ENCODE assay signal across 25 mouse cellular contexts in genomic region chr1:135892764-135893163, GRCm38 (mm10). TPM values are rescaled to one million over a fixed set of nuclear protein-coding genes. Genes with fewer than 3 reads are reported as not detected.
DNase-seq lines count a peak whose midpoint lies in the region; ATAC-seq and TF ChIP-seq lines count a peak whose summit lies in the region.
"Had no signal": no experiment of that assay in that cellular context is flagged by ENCODE, and none has a peak within 500 bp of the region (broad histone marks: within the 10 kb centered on the region; RNA-seq: fewer than 3 reads in every experiment).

No protein-coding gene starts in this region.

- WGBS in limb, embryonic 15.5 days, result 67% methylated on average over 6 of the region's 6 CpGs
- 82% methylated on average over 6 of the region's 6 CpGs for WGBS in limb, embryonic 10.5 days
- WGBS in stomach, embryonic 16.5 days, result 71% methylated on average over 6 of the region's 6 CpGs

- TF ChIP-seq EP300 in MEL (IDR thresholded peaks at IDR 0.05; ENCODE audit: low read depth in 1 of 2, low read length in 2 of 2), result no peak

- TF ChIP-seq CTCF in MEL (IDR thresholded peaks at IDR 0.05 in 2 of 3, conservative IDR thresholded peaks at IDR 0.05 in 1 of 3; ENCODE audit: control insufficient read depth in 1 of 3, insufficient read depth in 1 of 3, low read depth in 2 of 3, low read length in 3 of 3, poor library complexity in 1 of 3, severe bottlenecking in 1 of 3), result no peak

- ATAC-seq in limb, embryonic 15.5 days (ENCODE audit: insufficient number of reproducible peaks, low FRiP score, low TSS enrichment, low read depth), result no peak
- ATAC-seq in stomach, embryonic 16.5 days (ENCODE audit: insufficient read depth, low FRiP score), result no peak
- ATAC-seq: activated CD4-positive, CD25-positive, alpha-beta regulatory T cell, adult 4 months; CD4-positive, CD25-positive, alpha-beta regulatory T cell, adult 4 months; forebrain, embryonic 13.5 days; forebrain, embryonic 16.5 days; intestine, postnatal 0 days had no signal

- no peak overlapping the region for H3K4me3 ChIP-seq in limb, embryonic 15.5 days
- no peak overlapping the region for H3K4me3 ChIP-seq in limb, embryonic 10.5 days
- H3K4me3 ChIP-seq in MEL (ENCODE audit: control insufficient read depth in 1 of 2, insufficient read depth in 1 of 2, low read depth in 2 of 2, low read length in 2 of 2), result no peak overlapping the region
- H3K4me3 ChIP-seq in stomach, embryonic 16.5 days (replicated peaks; ENCODE audit: low read length), result no peak overlapping the region
- H3K4me3 ChIP-seq: embryonic facial prominence, embryonic 12.5 days; forebrain, embryonic 10.5 days; forebrain, embryonic 13.5 days; gastrocnemius, adult 2 months; heart, adult 2 months; heart, embryonic 10.5 days; heart, embryonic 13.5 days; hindbrain, embryonic 12.5 days; hindbrain, embryonic 15.5 days had no signal

- H3K4me2 ChIP-seq in limb, embryonic 15.5 days, result no peak overlapping the region
- no peak overlapping the region for H3K4me2 ChIP-seq in stomach, embryonic 16.5 days (ENCODE audit: low read depth, low read length)
- H3K4me2 ChIP-seq: embryonic facial prominence, embryonic 12.5 days; forebrain, embryonic 13.5 days; heart, embryonic 13.5 days; hindbrain, embryonic 12.5 days; hindbrain, embryonic 15.5 days had no signal

- no peaks in the 10 kb centered on the region for H3K79me2 ChIP-seq in MEL (ENCODE audit: control insufficient read depth, insufficient read depth, low read length, poor library complexity)

- H3K9ac ChIP-seq in limb, embryonic 15.5 days, result no peak overlapping the region
- no peak overlapping the region for H3K9ac ChIP-seq in MEL (ENCODE audit: control insufficient read depth, low read depth, low read length, poor library complexity, severe bottlenecking)
- H3K9ac ChIP-seq in stomach, embryonic 16.5 days (ENCODE audit: low read length), result no peak overlapping the region
- H3K9ac ChIP-seq: embryonic facial prominence, embryonic 12.5 days; forebrain, embryonic 13.5 days; heart, embryonic 13.5 days; hindbrain, embryonic 12.5 days; hindbrain, embryonic 15.5 days had no signal

- peak overlapping the region; percentile 60 for H3K27ac ChIP-seq in limb, embryonic 15.5 days
- no peak overlapping the region for H3K27ac ChIP-seq in limb, embryonic 10.5 days
- H3K27ac ChIP-seq in MEL (ENCODE audit: control insufficient read depth, low read depth, low read length), result no peak overlapping the region
- H3K27ac ChIP-seq in stomach, embryonic 16.5 days (ENCODE audit: low read length), result peak overlapping the region; percentile 78; the same call in 1 of the 2 replicates
- H3K27ac ChIP-seq: embryonic facial prominence, embryonic 12.5 days; forebrain, embryonic 10.5 days; forebrain, embryonic 13.5 days; gastrocnemius, adult 2 months; heart, adult 2 months; heart, embryonic 13.5 days; hindbrain, embryonic 12.5 days; hindbrain, embryonic 15.5 days had no signal

- no peak for TF ChIP-seq POLR2A in MEL (IDR thresholded peaks at IDR 0.05; ENCODE audit: control insufficient read depth in 1 of 2, insufficient read depth in 1 of 2, low read depth in 1 of 2, low read length in 2 of 2, poor library complexity in 1 of 2)

- DNase-seq in limb, embryonic 10.5 days (ENCODE audit: low spot score), result no peak
- DNase-seq in MEL (ENCODE audit: low read depth, low spot score), result no peak
- DNase-seq in gastrocnemius, postnatal 4 days (ENCODE audit: low spot score in 2 of 2), result no peak
- DNase-seq in kidney, adult 18-20 months, result no peak
- DNase-seq: adrenal gland, adult 8-10 months; adrenal gland, postnatal 25 days; gastrocnemius, adult 2 months; gastrocnemius, postnatal 14 days; heart, adult 2 months had no signal

- H3K9me3 ChIP-seq in limb, embryonic 15.5 days, result no peaks in the 10 kb centered on the region
- no peaks in the 10 kb centered on the region for H3K9me3 ChIP-seq in limb, embryonic 10.5 days (replicated peaks)
- no peaks in the 10 kb centered on the region for H3K9me3 ChIP-seq in MEL (replicated peaks; ENCODE audit: insufficient read depth, low read length)
- H3K9me3 ChIP-seq in stomach, embryonic 16.5 days (replicated peaks; ENCODE audit: control insufficient read depth, low read length), result no peaks in the 10 kb centered on the region
- H3K9me3 ChIP-seq: embryonic facial prominence, embryonic 12.5 days; forebrain, embryonic 10.5 days; forebrain, embryonic 13.5 days; G1E; heart, embryonic 10.5 days; heart, embryonic 13.5 days; hindbrain, embryonic 12.5 days; hindbrain, embryonic 15.5 days had no signal

- H3K4me1 ChIP-seq in limb, embryonic 15.5 days, result peaks cover 9% of the 10 kb centered on the region; the same call in 1 of the 2 replicates
- peaks cover 7% of the 10 kb centered on the region; the same call in 1 of the 2 replicates for H3K4me1 ChIP-seq in limb, embryonic 10.5 days
- H3K4me1 ChIP-seq in MEL (ENCODE audit: control insufficient read depth in 1 of 2, insufficient read depth in 2 of 2, low read length in 2 of 2), result no peaks in the 10 kb centered on the region
- 0 out of 2 replicates have a peak, but pooled peaks cover 6% of the 10 kb centered on the region for H3K4me1 ChIP-seq in stomach, embryonic 16.5 days (ENCODE audit: control insufficient read depth, insufficient read depth, low read length)
- H3K4me1 ChIP-seq: embryonic facial prominence, embryonic 12.5 days; forebrain, embryonic 10.5 days; forebrain, embryonic 13.5 days; hindbrain, embryonic 12.5 days; hindbrain, embryonic 15.5 days had no signal

- H3K27me3 ChIP-seq in limb, embryonic 15.5 days, result no peaks in the 10 kb centered on the region
- H3K27me3 ChIP-seq in limb, embryonic 10.5 days (ENCODE audit: low read depth, poor library complexity, severe bottlenecking), result peaks cover 7% of the 10 kb centered on the region; the same call in 1 of the 2 replicates
- H3K27me3 ChIP-seq in MEL (ENCODE audit: control insufficient read depth in 1 of 2, insufficient read depth in 2 of 2, low read length in 2 of 2), result peaks cover 6 to 24% of the 10 kb centered on the region in 2 experiments
- no peaks in the 10 kb centered on the region for H3K27me3 ChIP-seq in stomach, embryonic 16.5 days (ENCODE audit: control insufficient read depth, insufficient read depth, low read length)
- H3K27me3 ChIP-seq: embryonic facial prominence, embryonic 12.5 days; forebrain, embryonic 13.5 days; hindbrain, embryonic 12.5 days; hindbrain, embryonic 15.5 days had no signal

- TF ChIP-seq RAD21 in MEL (IDR thresholded peaks at IDR 0.05; ENCODE audit: low read depth, low read length), result no peak

- no peaks in the 10 kb centered on the region for H3K36me3 ChIP-seq in limb, embryonic 15.5 days
- no peaks in the 10 kb centered on the region for H3K36me3 ChIP-seq in limb, embryonic 10.5 days
- no peaks in the 10 kb centered on the region for H3K36me3 ChIP-seq in MEL (ENCODE audit: control insufficient read depth in 1 of 2, insufficient read depth in 2 of 2, low read length in 2 of 2)
- no peaks in the 10 kb centered on the region for H3K36me3 ChIP-seq in stomach, embryonic 16.5 days (ENCODE audit: control insufficient read depth, insufficient read depth, low read length)
- H3K36me3 ChIP-seq: embryonic facial prominence, embryonic 12.5 days; forebrain, embryonic 10.5 days; G1E; heart, embryonic 10.5 days; heart, embryonic 13.5 days; hindbrain, embryonic 12.5 days; hindbrain, embryonic 15.5 days had no signal

TF ChIP-seq in MEL, 35 proteins besides CTCF, POLR2A, EP300 and RAD21:
- TF ChIP-seq MAFK (IDR thresholded peaks at IDR 0.05; ENCODE audit: borderline replicate concordance, low read depth, low read length) (peak; percentile 53; the same call in 1 of the 2 replicates), ETS1 (IDR thresholded peaks at IDR 0.05; ENCODE audit: low read depth, low read length) (no peak)

RNA-seq across cellular contexts. Expression of gene Pkp1, which starts 26.2 kb away (rescaled TPM):
- 72.6 and 89.7 TPM in 2 replicates for polyA plus RNA-seq in limb, embryonic 15.5 days (2015; fragmentation: Nextera tagmentation; extraction: Ambion mirVana)
- 0.30 and 0.63 TPM in 2 replicates for polyA plus RNA-seq in limb, embryonic 10.5 days (2016; fragmentation: Nextera tagmentation; extraction: Ambion mirVana)
- not detected in 2 replicates for total RNA-seq in MEL (2012; rRNA removed)
- not detected for polyA plus RNA-seq in MEL (2012; ENCODE audit: insufficient read depth in 1 of 2, insufficient read length in 2 of 2, low read depth in 1 of 2, low replicate concordance in 2 of 2, missing spikeins in 1 of 2)
- 49.8 and 67.2 TPM in 2 replicates for polyA plus RNA-seq in stomach, embryonic 16.5 days (2015; fragmentation: Nextera tagmentation; extraction: Ambion mirVana)
- under 1 TPM; 0.42 to 0.49 TPM for total RNA-seq in gastrocnemius, postnatal 4 days (2021)
- total RNA-seq: adrenal gland, postnatal 25 days; gastrocnemius, adult 2 months; gastrocnemius, postnatal 14 days; heart, adult 2 months; heart, postnatal 25 days; hematopoietic stem cell, adult 5-6 weeks had no signal
- polyA plus RNA-seq: activated CD4-positive, CD25-positive, alpha-beta regulatory T cell, adult 4 months; CD4-positive, CD25-positive, alpha-beta regulatory T cell, adult 4 months; forebrain, embryonic 13.5 days; G1E had no signal

RNA-seq across cellular contexts. Expression of gene Tnnt2, which starts 56.6 kb away (rescaled TPM):
- polyA plus RNA-seq in limb, embryonic 15.5 days (2015; fragmentation: Nextera tagmentation; extraction: Ambion mirVana), result 87.0 and 226 TPM in 2 replicates
- polyA plus RNA-seq in limb, embryonic 10.5 days (2016; fragmentation: Nextera tagmentation; extraction: Ambion mirVana), result 2.1 and 4.0 TPM in 2 replicates
- total RNA-seq in MEL (2012; rRNA removed), result not detected in 2 replicates
- not detected for polyA plus RNA-seq in MEL (2012; ENCODE audit: insufficient read depth in 1 of 2, insufficient read length in 2 of 2, low read depth in 1 of 2, low replicate concordance in 2 of 2, missing spikeins in 1 of 2)
- 40.8 and 48.4 TPM in 2 replicates for polyA plus RNA-seq in stomach, embryonic 16.5 days (2015; fragmentation: Nextera tagmentation; extraction: Ambion mirVana)
- total RNA-seq in gastrocnemius, postnatal 4 days (2021), result 100 to 1,000 TPM; 160 to 174 TPM
- total RNA-seq: hematopoietic stem cell, adult 5-6 weeks had no signal
- polyA plus RNA-seq: G1E had no signal

Comparison
In these comparisons a context has a peak if more than half of its experiments do, and no peak if none do; other contexts are left out.
1. H3K27ac ChIP-seq: peak in limb, embryonic 15.5 days (single experiment) and stomach, embryonic 16.5 days (single experiment); none in limb, embryonic 10.5 days (single experiment) and MEL (single experiment).
2. RNA of gene Pkp1, which starts 26.2 kb away (polyA plus RNA-seq): 72.6 to 89.7 TPM in limb, embryonic 15.5 days and 49.8 to 67.2 TPM in stomach, embryonic 16.5 days; 0.30 to 0.63 TPM in limb, embryonic 10.5 days and not detected in MEL; every median in the first group is over 10 times any median in the second.